Mouse (Mus musculus) embryonic facial prominence, embryonic 15.5 days (tissue): ENCODE measurements around the gene Cdc6. TPM values are rescaled to one million over a fixed set of nuclear protein-coding genes. Genes with fewer than 3 reads are reported as not detected.

ENCODE experiments used
- ATAC-seq: fragments of 200-750 bp; cut with Nextera tagmentation; 2 replicates; pipeline ENCODE4 v1.8.0; 2017; ENCODE audit warnings: low read depth, moderate TSS enrichment; ENCODE audit not compliant: insufficient number of reproducible peaks, low FRiP score, low TSS enrichment
- H3K27ac ChIP-seq: fragments of 300-500 bp; sonication (generic); replicated peaks from 2 replicates; pipeline ENCODE4 v1.5.1; 2015; ENCODE audit warnings: mild to moderate bottlenecking, inconsistent platforms
- H3K27me3 ChIP-seq: fragments of 300-500 bp; sonication (generic); 2 replicates; pipeline ENCODE4 v1.6.1; 2015; ENCODE audit warnings: inconsistent platforms
- H3K36me3 ChIP-seq: fragments of 300-500 bp; sonication (generic); 2 replicates; pipeline ENCODE4 v1.6.1; 2015; ENCODE audit warnings: mild to moderate bottlenecking, inconsistent platforms
- H3K4me1 ChIP-seq: fragments of 300-500 bp; sonication (generic); 2 replicates; pipeline ENCODE4 v1.6.1; 2015; ENCODE audit warnings: inconsistent platforms
- H3K4me2 ChIP-seq: fragments of 300-500 bp; sonication (generic); replicated peaks from 2 replicates; pipeline ENCODE4 v1.6.1; 2015; ENCODE audit warnings: mild to moderate bottlenecking, inconsistent platforms
- H3K4me3 ChIP-seq: fragments of 300-500 bp; sonication (generic); replicated peaks from 2 replicates; pipeline ENCODE4 v1.5.1; 2015; ENCODE audit warnings: mild to moderate bottlenecking, inconsistent platforms
- H3K9ac ChIP-seq: fragments of 300-500 bp; sonication (generic); 2 replicates; pipeline ENCODE4 v1.6.1; 2015; ENCODE audit warnings: inconsistent platforms
- H3K9me3 ChIP-seq: fragments of 300-500 bp; sonication (generic); replicated peaks from 2 replicates; pipeline ENCODE4 v1.6.1; 2016; ENCODE audit warnings: inconsistent platforms
- WGBS: fragments of 180-500 bp; shearing (Covaris S2); methylation state at CpG from one replicate; pipeline ENCODE4 v1.1.7; 2015; 5-methylcytosine and 5-hydroxymethylcytosine counted together
- polyA plus RNA-seq: library from polyadenylated mRNA; unstranded; fragments of >200 nt; fragmentation: Nextera tagmentation; extraction: Ambion mirVana; gene quantifications from 2 replicates; pipeline ENCODE4 v1.2.1, GENCODE M21; 2015

Cdc6 gene
- polyA plus RNA-seq, 1 experiment from 2014 or later, result 22.7 TPM

- ATAC-seq, result no peak
- 19% methylated on average over 5 of the region's 5 CpGs for WGBS
- Histone ChIP-seq H3K9me3 (no peaks in the 10 kb centered on the region), H3K36me3 (no peaks in the 10 kb centered on the region), H3K4me3 (no peak overlapping the region), H3K27me3 (no peaks in the 10 kb centered on the region), H3K4me2 (peak overlapping the region; percentile 36; the same call in 1 of the 2 replicates), H3K9ac (no peak overlapping the region), H3K27ac (peak overlapping the region; percentile 94), H3K4me1 (peaks cover 81% of the 10 kb centered on the region)
These were observed 17.1 kb downstream of the Cdc6 start for GRCm38 (mm10) chr11:98924633-98925175.

GRCm38 (mm10) chr11:98925265-98925721 lies 17.7 kb downstream of the Cdc6 start:
- H3K36me3 ChIP-seq, result no peaks in the 10 kb centered on the region
- peak overlapping the region; percentile 18 for H3K4me3 ChIP-seq
- H3K4me2 ChIP-seq, result peak overlapping the region; percentile 36
- H3K9me3 ChIP-seq, result no peaks in the 10 kb centered on the region
- H3K9ac ChIP-seq, result no peak overlapping the region
- 4% methylated on average over 10 of the region's 10 CpGs for WGBS
- H3K27ac ChIP-seq, result peak overlapping the region; percentile 94
- no peaks in the 10 kb centered on the region for H3K27me3 ChIP-seq
- peaks cover 87% of the 10 kb centered on the region for H3K4me1 ChIP-seq
- ATAC-seq, result peak; percentile 22; the same call in 1 of the 2 replicates

- H3K4me2 ChIP-seq, result peak overlapping the region; percentile 36
- peak overlapping the region; percentile 94 for H3K27ac ChIP-seq
- no peaks in the 10 kb centered on the region for H3K9me3 ChIP-seq
- WGBS, result 4% methylated on average over 12 of the region's 12 CpGs
- H3K4me1 ChIP-seq, result peaks cover 93% of the 10 kb centered on the region
- H3K9ac ChIP-seq, result no peak overlapping the region
- ATAC-seq, result peak; percentile 35
- H3K27me3 ChIP-seq, result no peaks in the 10 kb centered on the region
- peak overlapping the region; percentile 18 for H3K4me3 ChIP-seq
- no peaks in the 10 kb centered on the region for H3K36me3 ChIP-seq
These were observed 18.3 kb downstream of the Cdc6 start for GRCm38 (mm10) chr11:98925868-98926311.

DNA sequence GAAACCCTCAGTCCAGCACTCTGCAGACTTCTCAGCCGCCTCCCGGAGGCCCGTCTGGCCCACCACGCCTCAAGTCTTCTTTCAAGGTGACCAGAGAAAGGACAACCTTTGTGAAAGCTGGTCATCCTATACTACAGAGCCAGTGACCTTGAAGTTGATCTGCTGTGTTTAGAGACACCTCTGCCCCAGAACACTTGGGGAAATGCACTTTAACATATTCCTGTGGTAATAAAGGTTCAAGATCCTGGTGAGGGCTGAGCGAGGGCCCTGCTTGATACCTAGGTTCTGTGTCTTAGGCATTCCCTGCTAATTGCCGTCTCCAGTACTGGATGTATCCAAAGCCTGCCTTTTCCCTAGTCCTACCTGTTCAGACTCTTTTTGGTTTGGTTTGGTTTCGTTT lies 19.0 kb downstream of the Cdc6 start:
- Histone ChIP-seq H3K4me3 (no peak overlapping the region), H3K36me3 (no peaks in the 10 kb centered on the region), H3K4me1 (peaks cover 99% of the 10 kb centered on the region), H3K4me2 (no peak overlapping the region), H3K27ac (peak overlapping the region; percentile 94), H3K27me3 (no peaks in the 10 kb centered on the region), H3K9ac (no peak overlapping the region), H3K9me3 (no peaks in the 10 kb centered on the region)
- WGBS, result 59% methylated on average over 7 of the region's 7 CpGs
- ATAC-seq, result no peak

DNA sequence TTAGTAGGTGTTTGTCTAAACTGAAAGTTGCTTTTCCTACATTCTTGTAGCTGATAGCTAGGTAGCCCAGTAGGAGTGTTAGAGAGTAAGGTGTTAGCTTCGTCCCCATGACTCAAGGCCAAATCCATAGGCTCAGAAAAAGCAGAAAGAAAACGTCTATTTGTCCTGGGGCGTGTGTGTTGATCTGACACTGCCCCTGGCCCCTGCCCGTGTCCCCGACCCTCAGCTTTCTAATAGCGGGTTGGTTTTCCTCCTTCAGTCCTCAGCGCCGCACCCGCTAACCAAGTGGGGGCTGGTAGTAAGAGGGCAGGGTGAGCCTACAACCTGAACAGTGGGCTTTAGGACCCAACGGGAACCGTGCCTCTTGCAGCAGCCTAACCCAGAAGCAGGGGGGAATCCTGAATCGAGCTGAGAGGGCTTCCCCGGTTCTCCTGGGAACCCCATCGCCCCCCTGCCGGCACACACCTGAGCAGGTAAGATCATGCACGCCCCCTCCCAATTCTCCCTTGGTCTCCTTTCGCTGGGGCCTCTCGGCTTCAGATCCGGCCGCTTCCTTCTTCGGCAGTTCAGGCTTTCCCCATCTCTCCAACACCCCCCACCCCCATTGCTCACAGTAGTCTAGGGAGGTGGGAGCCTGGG lies 20.0 kb downstream of the Cdc6 start, which contains the start of gene Rara:
Gene Rara (plus strand): TSS at position 381 of the 639 bp plus-strand sequence.
- Histone ChIP-seq H3K9ac (peak within 1 kb of the TSS; percentile 47), H3K36me3 (no peaks in the 10 kb centered on the region), H3K27ac (peak within 1 kb of the TSS; percentile 94), H3K9me3 (no peaks in the 10 kb centered on the region), H3K4me1 (peaks cover 99% of the 10 kb centered on the region), H3K4me2 (peak within 1 kb of the TSS; percentile 82), H3K4me3 (peak within 1 kb of the TSS; percentile 58), H3K27me3 (no peaks in the 10 kb centered on the region)
- ATAC-seq, result no peak
- WGBS, result 7% methylated on average over 21 of the region's 21 CpGs

GRCm38 (mm10) chr11:98928186-98928893 lies 20.7 kb downstream of the Cdc6 start:
- Histone ChIP-seq H3K27ac (peak overlapping the region; percentile 94), H3K27me3 (no peaks in the 10 kb centered on the region), H3K9me3 (no peaks in the 10 kb centered on the region), H3K9ac (peak overlapping the region; percentile 47), H3K4me3 (peak overlapping the region; percentile 58), H3K4me2 (peak overlapping the region; percentile 82), H3K36me3 (no peaks in the 10 kb centered on the region), H3K4me1 (peaks cover 99% of the 10 kb centered on the region)
- ATAC-seq, result no peak
- 6% methylated on average over 12 of the region's 12 CpGs for WGBS

DNA sequence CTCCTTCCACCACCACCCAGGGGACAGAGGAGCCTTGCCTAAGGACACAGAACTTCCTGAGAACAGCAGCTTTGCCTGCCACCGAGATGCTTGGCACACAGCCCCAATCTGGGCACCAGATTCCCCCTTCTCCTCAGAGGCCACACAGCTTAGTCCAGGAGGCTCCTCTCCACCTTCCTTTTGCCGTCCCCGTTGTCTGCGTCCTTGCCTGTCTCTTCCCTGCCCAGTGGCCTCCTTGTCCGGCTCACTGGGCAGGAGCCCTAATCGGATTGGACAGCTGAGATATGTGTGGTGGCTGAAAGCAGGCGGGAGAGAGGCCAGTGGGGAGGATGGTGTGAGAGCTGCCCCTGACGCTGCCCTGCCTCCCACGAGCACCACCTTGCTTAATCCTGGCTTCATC lies 21.9 kb downstream of the Cdc6 start:
- H3K27ac ChIP-seq, result peak overlapping the region; percentile 94
- WGBS, result 24% methylated on average over 9 of the region's 9 CpGs
- no peaks in the 10 kb centered on the region; the same call in 1 of the 2 replicates for H3K36me3 ChIP-seq
- H3K9ac ChIP-seq, result peak overlapping the region; percentile 16; the same call in 1 of the 2 replicates
- peak overlapping the region; percentile 23 for H3K4me3 ChIP-seq
- no peak for ATAC-seq
- H3K9me3 ChIP-seq, result no peaks in the 10 kb centered on the region
- peaks cover 99% of the 10 kb centered on the region for H3K4me1 ChIP-seq
- peak overlapping the region; percentile 82 for H3K4me2 ChIP-seq
- H3K27me3 ChIP-seq, result no peaks in the 10 kb centered on the region

DNA sequence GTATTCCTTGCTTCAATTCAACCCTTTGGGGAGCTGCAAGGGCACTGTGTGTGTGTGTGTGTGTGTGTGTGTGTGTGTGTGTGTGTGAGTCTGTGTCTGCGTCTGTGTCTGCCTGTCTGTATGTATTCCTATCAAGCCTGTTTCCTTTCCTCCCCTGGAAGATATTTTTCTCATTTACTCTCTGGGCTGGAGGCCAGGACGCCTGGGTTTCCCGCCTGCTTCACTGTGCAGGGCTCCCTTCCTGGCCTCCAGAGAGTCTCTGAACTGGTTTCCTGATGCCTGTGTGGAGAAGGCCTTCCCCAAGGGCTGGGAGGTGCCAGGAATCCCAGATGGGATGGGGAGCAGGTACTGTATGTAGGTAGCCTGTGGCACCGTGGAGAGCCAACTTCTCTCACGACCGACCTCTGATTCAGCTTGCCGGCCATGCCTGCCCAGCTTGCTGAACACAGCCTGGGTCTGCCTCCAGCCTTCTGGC lies 22.6 kb downstream of the Cdc6 start:
- no peaks in the 10 kb centered on the region; the same call in 1 of the 2 replicates for H3K36me3 ChIP-seq
- peaks cover 99% of the 10 kb centered on the region for H3K4me1 ChIP-seq
- peak overlapping the region; percentile 94 for H3K27ac ChIP-seq
- H3K27me3 ChIP-seq, result no peaks in the 10 kb centered on the region
- peak overlapping the region; percentile 23 for H3K4me3 ChIP-seq
- no peaks in the 10 kb centered on the region for H3K9me3 ChIP-seq
- H3K9ac ChIP-seq, result 0 out of 2 replicates have a peak overlapping the region, but pooled peaks have one; percentile 16
- peak overlapping the region; percentile 82 for H3K4me2 ChIP-seq
- WGBS, result 13% methylated on average over 7 of the region's 7 CpGs
- ATAC-seq, result no peak

DNA sequence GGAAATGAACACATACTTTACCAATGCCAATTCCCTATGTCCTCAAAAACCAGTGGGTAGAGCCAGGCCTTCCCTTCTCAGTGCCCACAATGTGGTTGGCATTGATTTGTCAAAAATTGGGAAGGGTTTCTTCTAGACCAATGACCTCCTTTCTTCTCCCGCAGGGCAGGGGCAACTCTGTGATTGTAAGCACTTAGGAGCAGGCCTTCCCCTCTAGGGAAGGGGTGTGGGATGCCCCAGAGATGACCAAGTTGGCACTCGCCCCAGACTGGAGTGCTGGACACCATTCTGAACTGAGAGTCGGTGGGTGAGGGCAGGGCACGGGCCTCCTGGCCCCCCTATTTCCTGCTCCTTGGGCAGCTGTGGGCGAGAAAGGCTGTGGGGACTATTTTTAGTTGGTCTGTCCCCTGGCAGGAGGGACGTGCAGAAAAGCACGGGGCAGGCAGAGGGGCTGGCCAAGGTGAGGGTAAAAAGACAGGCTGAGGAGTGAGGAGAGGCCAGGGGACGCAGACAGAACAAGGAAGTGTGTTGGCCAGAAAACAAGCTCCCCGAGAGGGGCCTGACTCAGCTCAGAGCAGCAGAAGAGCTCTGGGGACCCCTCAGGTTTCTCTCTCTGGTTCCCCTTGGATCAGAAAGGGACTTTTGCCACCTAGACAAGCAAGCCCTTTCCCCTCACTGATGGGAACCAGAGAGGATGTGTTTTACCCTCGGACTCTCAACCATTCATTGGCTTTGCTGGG lies 23.3 kb downstream of the Cdc6 start:
- ATAC-seq, result no peak; the same call in 1 of the 2 replicates
- Histone ChIP-seq H3K9me3 (no peaks in the 10 kb centered on the region), H3K4me3 (no peak overlapping the region), H3K27me3 (no peaks in the 10 kb centered on the region), H3K9ac (peak overlapping the region; percentile 4; the same call in 1 of the 2 replicates), H3K4me1 (peaks cover 97% of the 10 kb centered on the region), H3K27ac (peak overlapping the region; percentile 94), H3K36me3 (no peaks in the 10 kb centered on the region; the same call in 1 of the 2 replicates), H3K4me2 (peak overlapping the region; percentile 44)
- 17% methylated on average over 10 of the region's 10 CpGs for WGBS

- Histone ChIP-seq H3K9ac (no peak overlapping the region), H3K27me3 (no peaks in the 10 kb centered on the region), H3K36me3 (no peaks in the 10 kb centered on the region; the same call in 1 of the 2 replicates), H3K4me1 (peaks cover 97% of the 10 kb centered on the region), H3K9me3 (no peaks in the 10 kb centered on the region), H3K27ac (peak overlapping the region; percentile 94), H3K4me3 (no peak overlapping the region), H3K4me2 (peak overlapping the region; percentile 44)
- 24% methylated on average over 7 of the region's 7 CpGs for WGBS
- peak; percentile 27; the same call in 1 of the 2 replicates for ATAC-seq
These were observed 24.1 kb downstream of the Cdc6 start for GRCm38 (mm10) chr11:98931513-98932292.
